Mouse (Mus musculus): ENCODE results near the gene Smc3.

GRCm38 (mm10) chr19:53665391-53665790 is 65.2 kb downstream of the Smc3 start:
- TF ChIP-seq CTCF (IDR thresholded peaks at IDR 0.05; ENCODE audit: low read depth, low read length) (no peak), POLR2A (IDR thresholded peaks at IDR 0.05; ENCODE audit: borderline replicate concordance, low read depth, low read length) (no peak)

Measured in bone marrow macrophage, adult 2 months (primary cell).